Mouse (Mus musculus): Measurements from ENCODE around the gene Rnf19b. TPM values are rescaled to one million over a fixed set of nuclear protein-coding genes. Genes with fewer than 3 reads are reported as not detected.

Rnf19b gene
- 5.7 and 6.2 TPM in 2 replicates for polyA plus RNA-seq (2015; fragmentation: Nextera tagmentation; extraction: Ambion mirVana)

- H3K27me3 ChIP-seq (replicated peaks) = no peaks in the 10 kb centered on the region
- under 1% methylated on average over 87 of the region's 107 CpGs for WGBS
- H3K27ac ChIP-seq (replicated peaks) = peak within 1 kb of the TSS; percentile 91
- H3K4me1 ChIP-seq = peaks cover 31% of the 10 kb centered on the region
- no peaks in the 10 kb centered on the region for H3K36me3 ChIP-seq
- H3K9ac ChIP-seq = peak within 1 kb of the TSS; percentile 98
- H3K4me2 ChIP-seq = peak within 1 kb of the TSS; percentile 100
- peak within 1 kb of the TSS; percentile 94 for H3K4me3 ChIP-seq
- ATAC-seq (ENCODE audit: extremely low read depth, insufficient number of reproducible peaks, low FRiP score, low TSS enrichment) = peak; percentile 33
- H3K9me3 ChIP-seq = no peaks in the 10 kb centered on the region
These were observed at the start of gene Rnf19b for GRCm38 (mm10) chr4:129058207-129059092. Gene Rnf19b (plus strand): TSS chr4:129058271.

DNA sequence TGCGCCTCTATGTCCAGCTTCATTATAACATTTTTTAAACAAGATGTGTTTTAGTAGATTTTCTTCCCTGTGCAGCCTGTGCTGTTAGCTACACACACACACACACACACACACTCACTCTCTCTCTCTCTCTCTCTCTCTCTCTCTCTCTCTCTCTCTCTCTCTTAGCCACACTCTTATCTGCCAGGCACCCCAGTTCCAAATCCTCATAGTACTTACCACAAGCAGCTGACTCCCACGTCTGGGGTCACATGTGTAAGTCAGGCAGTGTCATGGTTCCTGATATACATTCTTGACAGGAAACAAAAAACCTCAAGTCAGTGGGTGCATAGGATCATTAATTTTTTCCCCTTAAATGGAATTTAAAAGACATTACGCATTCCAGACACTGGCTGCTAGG, 49.4 kb upstream of the Rnf19b start:
- ATAC-seq (ENCODE audit: extremely low read depth, insufficient number of reproducible peaks, low FRiP score, low TSS enrichment) = no peak
- H3K4me3 ChIP-seq = no peak overlapping the region
- H3K27me3 ChIP-seq (replicated peaks) = no peaks in the 10 kb centered on the region
- peaks cover 41% of the 10 kb centered on the region for H3K4me1 ChIP-seq
- WGBS = 72% methylated on average over 3 of the region's 3 CpGs
- H3K36me3 ChIP-seq = peaks cover 76% of the 10 kb centered on the region
- H3K27ac ChIP-seq (replicated peaks) = no peak overlapping the region
- H3K9ac ChIP-seq = no peak overlapping the region
- no peak overlapping the region for H3K4me2 ChIP-seq
- H3K9me3 ChIP-seq = no peaks in the 10 kb centered on the region

GRCm38 (mm10) chr4:129009521-129009920, 48.5 kb upstream of the Rnf19b start:
- Histone ChIP-seq H3K4me1 (peaks cover 41% of the 10 kb centered on the region), H3K4me3 (no peak overlapping the region), H3K27me3 (replicated peaks) (no peaks in the 10 kb centered on the region), H3K9ac (0 out of 2 replicates have a peak overlapping the region, but pooled peaks have one; percentile 24), H3K36me3 (peaks cover 70% of the 10 kb centered on the region), H3K27ac (replicated peaks) (peak overlapping the region; percentile 43), H3K4me2 (no peak overlapping the region), H3K9me3 (no peaks in the 10 kb centered on the region)
- no peak for ATAC-seq (ENCODE audit: extremely low read depth, insufficient number of reproducible peaks, low FRiP score, low TSS enrichment)
- WGBS = 63% methylated on average over 5 of the region's 5 CpGs

GRCm38 (mm10) chr4:129011604-129012121, 46.4 kb upstream of the Rnf19b start:
- Histone ChIP-seq H3K36me3 (peaks cover 49% of the 10 kb centered on the region), H3K4me1 (peaks cover 57% of the 10 kb centered on the region), H3K27me3 (replicated peaks) (no peaks in the 10 kb centered on the region), H3K4me3 (no peak overlapping the region), H3K9me3 (0 out of 2 replicates have a peak, but pooled peaks cover 2% of the 10 kb centered on the region), H3K4me2 (no peak overlapping the region), H3K9ac (0 out of 2 replicates have a peak overlapping the region, but pooled peaks have one; percentile 33), H3K27ac (replicated peaks) (peak overlapping the region; percentile 64)
- ATAC-seq (ENCODE audit: extremely low read depth, insufficient number of reproducible peaks, low FRiP score, low TSS enrichment) = no peak
- 38% methylated on average over 15 of the region's 15 CpGs for WGBS

DNA sequence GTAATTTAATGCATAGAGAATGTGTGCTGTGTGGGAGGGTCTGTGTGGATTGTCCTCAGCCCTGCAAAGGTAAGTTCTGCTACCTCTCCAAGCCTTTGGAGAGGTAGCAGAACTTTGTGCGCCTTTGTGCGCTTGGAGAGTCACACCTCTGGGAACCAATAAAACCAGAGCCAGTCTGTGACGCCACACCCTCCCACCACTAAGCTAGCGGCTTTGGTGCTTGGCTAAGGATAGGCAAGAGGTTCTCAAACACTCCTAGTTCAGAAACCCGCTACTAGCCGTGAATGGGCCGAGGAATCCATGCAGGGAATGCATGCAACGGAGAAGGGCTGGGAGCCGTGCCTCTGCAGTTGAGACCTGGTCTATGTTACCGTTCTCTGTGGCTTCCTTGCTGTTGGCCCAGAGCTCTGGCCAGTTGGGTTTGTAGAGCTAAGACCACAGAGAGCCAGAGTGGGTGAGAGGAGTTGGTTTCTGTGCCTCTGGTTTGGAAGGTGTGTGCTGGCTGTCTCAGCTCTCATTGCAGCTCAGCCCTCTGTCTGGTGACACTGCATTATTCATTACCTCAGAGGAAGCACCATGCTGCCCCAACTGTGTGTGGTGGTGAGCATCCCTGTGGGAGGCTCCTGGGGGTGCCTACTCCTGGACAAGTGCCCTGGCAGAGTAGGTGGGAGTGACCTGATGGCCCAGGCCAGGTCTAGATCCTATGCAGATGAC, 44.8 kb upstream of the Rnf19b start:
- Histone ChIP-seq H3K27me3 (replicated peaks) (no peaks in the 10 kb centered on the region), H3K27ac (replicated peaks) (no peak overlapping the region), H3K9me3 (0 out of 2 replicates have a peak, but pooled peaks cover 2% of the 10 kb centered on the region), H3K4me2 (no peak overlapping the region), H3K4me1 (peaks cover 66% of the 10 kb centered on the region), H3K36me3 (peaks cover 32% of the 10 kb centered on the region), H3K4me3 (no peak overlapping the region), H3K9ac (no peak overlapping the region)
- 39% methylated on average over 10 of the region's 10 CpGs for WGBS
- no peak for ATAC-seq (ENCODE audit: extremely low read depth, insufficient number of reproducible peaks, low FRiP score, low TSS enrichment)

- ATAC-seq (ENCODE audit: extremely low read depth, insufficient number of reproducible peaks, low FRiP score, low TSS enrichment) = no peak
- 0 out of 2 replicates have a peak, but pooled peaks cover 2% of the 10 kb centered on the region for H3K9me3 ChIP-seq
- no peak overlapping the region for H3K9ac ChIP-seq
- H3K27me3 ChIP-seq (replicated peaks) = no peaks in the 10 kb centered on the region
- H3K4me3 ChIP-seq = no peak overlapping the region
- peak overlapping the region; percentile 3; the same call in 1 of the 2 replicates for H3K27ac ChIP-seq (replicated peaks)
- H3K4me2 ChIP-seq = 0 out of 2 replicates have a peak overlapping the region, but pooled peaks have one; percentile 0
- WGBS = 22% methylated on average over 4 of the region's 4 CpGs
- peaks cover 64% of the 10 kb centered on the region for H3K4me1 ChIP-seq
- H3K36me3 ChIP-seq = 0 out of 2 replicates have a peak, but pooled peaks cover 2% of the 10 kb centered on the region
These were observed 41.7 kb upstream of the Rnf19b start for GRCm38 (mm10) chr4:129016329-129016728.

GRCm38 (mm10) chr4:129017150-129017549, 40.9 kb upstream of the Rnf19b start:
- Histone ChIP-seq H3K27me3 (replicated peaks) (no peaks in the 10 kb centered on the region), H3K4me2 (no peak overlapping the region), H3K9me3 (0 out of 2 replicates have a peak, but pooled peaks cover 2% of the 10 kb centered on the region), H3K4me3 (no peak overlapping the region), H3K27ac (replicated peaks) (no peak overlapping the region), H3K9ac (no peak overlapping the region), H3K4me1 (peaks cover 64% of the 10 kb centered on the region), H3K36me3 (no peaks in the 10 kb centered on the region)
- WGBS = 58% methylated on average over 10 of the region's 10 CpGs
- no peak for ATAC-seq (ENCODE audit: extremely low read depth, insufficient number of reproducible peaks, low FRiP score, low TSS enrichment)

GRCm38 (mm10) chr4:129018788-129019435, 39.2 kb upstream of the Rnf19b start:
- WGBS = 71% methylated on average over 9 of the region's 9 CpGs

DNA sequence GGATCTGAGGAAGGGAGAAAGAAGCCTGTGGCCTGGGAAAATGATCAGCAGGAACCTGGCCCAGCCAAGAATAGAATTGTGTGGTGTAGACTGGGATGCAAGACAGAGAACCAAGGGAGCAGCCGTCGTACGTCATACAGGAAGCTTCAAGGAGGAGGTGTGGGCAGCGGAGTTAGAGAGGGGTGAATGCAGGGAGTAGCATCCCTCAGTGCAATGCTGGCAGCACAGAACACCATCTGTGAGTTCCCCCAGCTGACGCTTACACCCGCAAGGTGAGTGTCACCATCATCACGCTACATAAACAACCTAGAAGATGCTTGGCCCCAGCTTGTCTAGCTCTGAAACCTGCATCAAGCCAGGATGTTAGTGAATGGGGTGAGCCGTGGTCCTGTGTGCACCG, 38.3 kb upstream of the Rnf19b start:
- 0 out of 2 replicates have a peak overlapping the region, but pooled peaks have one; percentile 64 for H3K27ac ChIP-seq (replicated peaks)
- no peak overlapping the region for H3K4me3 ChIP-seq
- H3K27me3 ChIP-seq (replicated peaks) = no peaks in the 10 kb centered on the region
- no peak overlapping the region for H3K9ac ChIP-seq
- 0 out of 2 replicates have a peak, but pooled peaks cover 1% of the 10 kb centered on the region for H3K9me3 ChIP-seq
- no peaks in the 10 kb centered on the region for H3K36me3 ChIP-seq
- ATAC-seq (ENCODE audit: extremely low read depth, insufficient number of reproducible peaks, low FRiP score, low TSS enrichment) = no peak
- H3K4me2 ChIP-seq = no peak overlapping the region
- WGBS = 71% methylated on average over 9 of the region's 9 CpGs
- peaks cover 62% of the 10 kb centered on the region for H3K4me1 ChIP-seq

More at GRCm38 (mm10) chr4:129018788-129019435, 39.2 kb upstream of the Rnf19b start:
- H3K4me3 ChIP-seq = no peak overlapping the region
- no peaks in the 10 kb centered on the region for H3K36me3 ChIP-seq
- H3K27ac ChIP-seq (replicated peaks) = no peak overlapping the region
- peaks cover 53% of the 10 kb centered on the region for H3K4me1 ChIP-seq
- no peak for ATAC-seq (ENCODE audit: extremely low read depth, insufficient number of reproducible peaks, low FRiP score, low TSS enrichment)
- H3K9ac ChIP-seq = no peak overlapping the region
- H3K4me2 ChIP-seq = no peak overlapping the region
- H3K9me3 ChIP-seq = 0 out of 2 replicates have a peak, but pooled peaks cover 2% of the 10 kb centered on the region
- H3K27me3 ChIP-seq (replicated peaks) = no peaks in the 10 kb centered on the region

- H3K27me3 ChIP-seq (replicated peaks) = no peaks in the 10 kb centered on the region
- no peak for ATAC-seq (ENCODE audit: extremely low read depth, insufficient number of reproducible peaks, low FRiP score, low TSS enrichment)
- peaks cover 63% of the 10 kb centered on the region for H3K4me1 ChIP-seq
- peak overlapping the region; percentile 38; the same call in 1 of the 2 replicates for H3K9ac ChIP-seq
- 29% methylated on average over 6 of the region's 6 CpGs for WGBS
- no peak overlapping the region for H3K4me3 ChIP-seq
- no peaks in the 10 kb centered on the region for H3K9me3 ChIP-seq
- H3K27ac ChIP-seq (replicated peaks) = peak overlapping the region; percentile 64
- H3K36me3 ChIP-seq = no peaks in the 10 kb centered on the region
- H3K4me2 ChIP-seq = no peak overlapping the region
These were observed 37.6 kb upstream of the Rnf19b start for GRCm38 (mm10) chr4:129020454-129020853.

Measured in heart, embryonic 13.5 days (tissue).